Mouse (Mus musculus): ENCODE data around the gene Gm12253. TPM values are rescaled to one million over a fixed set of nuclear protein-coding genes. Genes with fewer than 3 reads are reported as not detected.

The Gm12253 gene
- polyA plus RNA-seq, 1 experiment from 2014 or later = not detected

Other genes starting within 250 kb of the Gm12253 start
- 8.5 and 9.0 TPM in 2 replicates for gene Igtp, start 233.0 kb upstream of the Gm12253 start, polyA plus RNA-seq (2015; fragmentation: Nextera tagmentation; extraction: Ambion mirVana)
- gene Irgm2, start 232.9 kb upstream of the Gm12253 start, polyA plus RNA-seq (2015; fragmentation: Nextera tagmentation; extraction: Ambion mirVana) = 3.6 and 4.7 TPM in 2 replicates
- gene 4930438A08Rik, start 157.8 kb upstream of the Gm12253 start, polyA plus RNA-seq (2015; fragmentation: Nextera tagmentation; extraction: Ambion mirVana) = 2.0 and 2.4 TPM in 2 replicates
- 33.1 and 37.1 TPM in 2 replicates for gene Zfp692, start 125.5 kb upstream of the Gm12253 start, polyA plus RNA-seq (2015; fragmentation: Nextera tagmentation; extraction: Ambion mirVana)
- gene Zfp672, start 102.2 kb upstream of the Gm12253 start, polyA plus RNA-seq (2015; fragmentation: Nextera tagmentation; extraction: Ambion mirVana) = 39.6 and 41.0 TPM in 2 replicates
- gene Sh3bp5l, start 101.8 kb upstream of the Gm12253 start, polyA plus RNA-seq (2015; fragmentation: Nextera tagmentation; extraction: Ambion mirVana) = 34.0 and 38.7 TPM in 2 replicates
- 0.20 and 0.35 TPM in 2 replicates for gene Lypd8, start 53.5 kb upstream of the Gm12253 start, polyA plus RNA-seq (2015; fragmentation: Nextera tagmentation; extraction: Ambion mirVana)
- gene 1810065E05Rik, start 11.4 kb upstream of the Gm12253 start, polyA plus RNA-seq (2015; fragmentation: Nextera tagmentation; extraction: Ambion mirVana) = not detected in 2 replicates
- gene Lypd9, start 20.4 kb downstream of the Gm12253 start, polyA plus RNA-seq (2015; fragmentation: Nextera tagmentation; extraction: Ambion mirVana) = not detected in 2 replicates
- gene Olfr30, start 29.7 kb downstream of the Gm12253 start, polyA plus RNA-seq (2015; fragmentation: Nextera tagmentation; extraction: Ambion mirVana) = 0.24 and 0.29 TPM in 2 replicates
- 0.11 and 0.31 TPM in 2 replicates for gene Olfr332, start 60.0 kb downstream of the Gm12253 start, polyA plus RNA-seq (2015; fragmentation: Nextera tagmentation; extraction: Ambion mirVana)
- gene Olfr331, start 70.0 kb downstream of the Gm12253 start, polyA plus RNA-seq (2015; fragmentation: Nextera tagmentation; extraction: Ambion mirVana) = not detected in 2 replicates
- 0.14 and 0.36 TPM in 2 replicates for gene Olfr330, start 102.3 kb downstream of the Gm12253 start, polyA plus RNA-seq (2015; fragmentation: Nextera tagmentation; extraction: Ambion mirVana)
- gene Olfr329-ps, start 113.9 kb downstream of the Gm12253 start, polyA plus RNA-seq (2015; fragmentation: Nextera tagmentation; extraction: Ambion mirVana) = 0.16 TPM in 1 of 2 replicates, not detected in the other
- 0.08 TPM in 1 of 2 replicates, not detected in the other for gene Olfr328, start 123.1 kb downstream of the Gm12253 start, polyA plus RNA-seq (2015; fragmentation: Nextera tagmentation; extraction: Ambion mirVana)
- gene Olfr224, start 138.0 kb downstream of the Gm12253 start, polyA plus RNA-seq (2015; fragmentation: Nextera tagmentation; extraction: Ambion mirVana) = 0.12 TPM in 1 of 2 replicates, not detected in the other
- gene Olfr325, start 145.2 kb downstream of the Gm12253 start, polyA plus RNA-seq (2015; fragmentation: Nextera tagmentation; extraction: Ambion mirVana) = not detected in 2 replicates
- not detected in 2 replicates for gene Olfr324, start 162.6 kb downstream of the Gm12253 start, polyA plus RNA-seq (2015; fragmentation: Nextera tagmentation; extraction: Ambion mirVana)
- gene 2210407C18Rik, start 183.5 kb downstream of the Gm12253 start, polyA plus RNA-seq (2015; fragmentation: Nextera tagmentation; extraction: Ambion mirVana) = not detected in 2 replicates
- gene Olfr323, start 197.9 kb downstream of the Gm12253 start, polyA plus RNA-seq (2015; fragmentation: Nextera tagmentation; extraction: Ambion mirVana) = 0.12 and 0.16 TPM in 2 replicates
- 0.08 TPM in 1 of 2 replicates, not detected in the other for gene Trim58, start 207.9 kb downstream of the Gm12253 start, polyA plus RNA-seq (2015; fragmentation: Nextera tagmentation; extraction: Ambion mirVana)
- gene Olfr322, start 226.2 kb downstream of the Gm12253 start, polyA plus RNA-seq (2015; fragmentation: Nextera tagmentation; extraction: Ambion mirVana) = 0.11 TPM in 1 of 2 replicates, not detected in the other
- gene Olfr320, start 248.5 kb downstream of the Gm12253 start, polyA plus RNA-seq (2015; fragmentation: Nextera tagmentation; extraction: Ambion mirVana) = not detected in 2 replicates

Measured in embryonic facial prominence, embryonic 15.5 days (tissue).